Mouse (Mus musculus) CH12.LX (cell line): ENCODE data around the gene Atp5l. TPM values are rescaled to one million over a fixed set of nuclear protein-coding genes. Genes with fewer than 3 reads are reported as not detected.

Experiments used
- DNase-seq: peaks from one replicate; pipeline ENCODE4 v3.0.0-alpha.2; 2013; ENCODE audit errors: extremely low read depth
- H3K27ac ChIP-seq: 2 replicates; pipeline ENCODE4 v1.5.1; 2012; ENCODE audit warnings: low read depth, mild to moderate bottlenecking, control low read depth, moderate library complexity; ENCODE audit not compliant: insufficient read depth
- H3K27me3 ChIP-seq: replicated peaks from 2 replicates; pipeline ENCODE3; 2012; ENCODE audit warnings: inconsistent platforms
- H3K36me3 ChIP-seq, 2 experiments: replicated peaks in 1 of 2; 2 replicates each; pipeline versions ENCODE3 to v1.6.1; 2012; ENCODE audit warnings: inconsistent platforms in 1 of 2, low read length in 1 of 2, mild to moderate bottlenecking in 1 of 2, mixed read lengths in 1 of 2, moderate library complexity in 1 of 2; ENCODE audit not compliant: control insufficient read depth in 1 of 2, insufficient read depth in 1 of 2
- H3K4me1 ChIP-seq, 2 experiments: 2 replicates each; pipeline ENCODE4 v1.6.1; 2012; ENCODE audit warnings: inconsistent platforms in 1 of 2, moderate library complexity in 1 of 2; ENCODE audit not compliant: insufficient read depth in 2 of 2, control insufficient read depth in 1 of 2
- H3K4me2 ChIP-seq: 2 replicates; pipeline ENCODE4 v1.6.1; 2012; ENCODE audit warnings: low read depth, mild to moderate bottlenecking, control low read depth; ENCODE audit not compliant: poor library complexity, insufficient read depth, severe bottlenecking
- H3K4me3 ChIP-seq, 3 experiments: fragments of 150-350 bp in 1 of 3; sonication (generic) in 1 of 3; replicated peaks in 1 of 3; 2 replicates each; pipeline versions ENCODE3 to v1.5.1; 2011 to 2012; ENCODE audit warnings: low read depth in 2 of 3, low read length in 2 of 3, mild to moderate bottlenecking in 2 of 3, moderate library complexity in 2 of 3, control low read depth in 1 of 3, improper control_type of control experiment in 1 of 3, inconsistent platforms in 1 of 3, mixed read lengths in 1 of 3; ENCODE audit not compliant: poor library complexity in 1 of 3
- H3K79me2 ChIP-seq: replicated peaks from 2 replicates; pipeline ENCODE4 v1.6.1; 2012; ENCODE audit warnings: mild to moderate bottlenecking, moderate library complexity; ENCODE audit not compliant: control insufficient read depth, poor library complexity, insufficient read depth, severe bottlenecking; ENCODE audit errors: extremely low read depth
- H3K9ac ChIP-seq: 2 replicates; pipeline ENCODE4 v1.6.1; 2012; ENCODE audit warnings: low read depth, mild to moderate bottlenecking, control low read depth, moderate library complexity; ENCODE audit not compliant: insufficient read depth
- H3K9me3 ChIP-seq: replicated peaks from 2 replicates; pipeline ENCODE3; 2012; ENCODE audit warnings: low read length, inconsistent platforms, mixed read lengths
- BHLHE40 ChIP-seq: IDR thresholded peaks from 2 replicates; pipeline ENCODE4 v1.6.1; 2011; ENCODE audit warnings: mild to moderate bottlenecking, low read depth, low read length, improper control_type of control experiment
- CHD1 ChIP-seq: IDR thresholded peaks from 2 replicates; pipeline ENCODE4 v1.6.1; 2012; ENCODE audit warnings: low read depth, low read length, improper control_type of control experiment, inconsistent platforms
- CHD2 ChIP-seq: IDR thresholded peaks from 2 replicates; pipeline ENCODE4 v1.6.1; 2011; ENCODE audit warnings: low read length, improper control_type of control experiment
- CTCF ChIP-seq, 2 experiments: IDR thresholded peaks in 1 of 2; conservative IDR thresholded peaks in 1 of 2; 2 replicates each; pipeline ENCODE4 v1.5.1; 2011 to 2012; ENCODE audit warnings: low read depth in 2 of 2, low read length in 2 of 2, improper control_type of control experiment in 1 of 2, inconsistent platforms in 1 of 2, mild to moderate bottlenecking in 1 of 2, moderate library complexity in 1 of 2
- E2F4 ChIP-seq: IDR thresholded peaks from 2 replicates; pipeline ENCODE4 v1.6.1; 2011; ENCODE audit warnings: low read depth, low read length, improper control_type of control experiment; ENCODE audit not compliant: insufficient replicate concordance
- ELF1 ChIP-seq: IDR thresholded peaks from 2 replicates; pipeline ENCODE4 v1.6.1; 2014; ENCODE audit warnings: low read depth, mild to moderate bottlenecking, inconsistent platforms, low read length, improper control_type of control experiment
- EP300 ChIP-seq: IDR thresholded peaks from 2 replicates; pipeline ENCODE4 v1.6.1; 2011; ENCODE audit warnings: low read length, improper control_type of control experiment
- ETS1 ChIP-seq: conservative IDR thresholded peaks from 2 replicates; pipeline ENCODE4 v1.6.1; 2012; ENCODE audit warnings: low read depth, mild to moderate bottlenecking, inconsistent platforms, low read length, improper control_type of control experiment, moderate library complexity
- GABPA ChIP-seq: IDR thresholded peaks from 2 replicates; pipeline ENCODE4 v1.6.1; 2012; ENCODE audit warnings: low read depth, low read length, improper control_type of control experiment, inconsistent platforms; ENCODE audit not compliant: insufficient replicate concordance
- HCFC1 ChIP-seq: IDR thresholded peaks from 2 replicates; pipeline ENCODE4 v1.6.1; 2012; ENCODE audit warnings: low read depth, mild to moderate bottlenecking, inconsistent platforms, low read length, improper control_type of control experiment
- IRF4 ChIP-seq: IDR thresholded peaks from 2 replicates; pipeline ENCODE4 v1.6.1; 2014; ENCODE audit warnings: low read depth, mild to moderate bottlenecking, inconsistent platforms, low read length, improper control_type of control experiment
- JUN ChIP-seq: IDR thresholded peaks from 2 replicates; pipeline ENCODE4 v1.6.1; 2011; ENCODE audit warnings: low read depth, mild to moderate bottlenecking, low read length, improper control_type of control experiment, moderate library complexity; ENCODE audit not compliant: insufficient read depth
- JUND ChIP-seq: conservative IDR thresholded peaks from 2 replicates; pipeline ENCODE4 v1.6.1; 2011; ENCODE audit warnings: low read depth, low read length, improper control_type of control experiment
- KAT2A ChIP-seq: IDR thresholded peaks from 2 replicates; pipeline ENCODE4 v1.6.1; 2012; ENCODE audit warnings: low read length, improper control_type of control experiment, inconsistent platforms; ENCODE audit not compliant: insufficient replicate concordance
- MAFK ChIP-seq: IDR thresholded peaks from 2 replicates; pipeline ENCODE4 v1.6.1; 2011; ENCODE audit warnings: low read length, improper control_type of control experiment; ENCODE audit not compliant: insufficient replicate concordance
- MAX ChIP-seq: IDR thresholded peaks from 2 replicates; pipeline ENCODE4 v1.6.1; 2011; ENCODE audit warnings: low read length, improper control_type of control experiment
- MAZ ChIP-seq: IDR thresholded peaks from 2 replicates; pipeline ENCODE4 v1.6.1; 2012; ENCODE audit warnings: low read depth, mild to moderate bottlenecking, inconsistent platforms, low read length, improper control_type of control experiment, moderate library complexity
- MEF2A ChIP-seq: IDR thresholded peaks from 2 replicates; pipeline ENCODE4 v1.6.1; 2014; ENCODE audit warnings: low read depth, mild to moderate bottlenecking, inconsistent platforms, low read length, improper control_type of control experiment, borderline replicate concordance
- MXI1 ChIP-seq: IDR thresholded peaks from 2 replicates; pipeline ENCODE4 v1.6.1; 2011; ENCODE audit warnings: mild to moderate bottlenecking, low read depth, low read length, improper control_type of control experiment
- MYC ChIP-seq: IDR thresholded peaks from 2 replicates; pipeline ENCODE4 v1.6.1; 2011; ENCODE audit warnings: low read depth, mild to moderate bottlenecking, improper control_type of control experiment, low read length
- NELFE ChIP-seq: IDR thresholded peaks from 2 replicates; pipeline ENCODE4 v1.6.1; 2011; ENCODE audit warnings: low read depth, low read length, improper control_type of control experiment
- NRF1 ChIP-seq: IDR thresholded peaks from 2 replicates; pipeline ENCODE4 v1.6.1; 2014; ENCODE audit warnings: low read depth, mild to moderate bottlenecking, inconsistent platforms, low read length, improper control_type of control experiment, moderate library complexity
- PAX5 ChIP-seq: IDR thresholded peaks from 2 replicates; pipeline ENCODE4 v1.6.1; 2012; ENCODE audit warnings: low read length, inconsistent platforms, mixed read lengths
- POLR2A ChIP-seq: IDR thresholded peaks from 2 replicates; pipeline ENCODE4 v1.6.1; 2011; ENCODE audit warnings: low read depth, mild to moderate bottlenecking, improper control_type of control experiment, low read length
- POLR2AphosphoS2 ChIP-seq: IDR thresholded peaks from 2 replicates; pipeline ENCODE4 v1.6.1; 2011; ENCODE audit warnings: low read depth, low read length, improper control_type of control experiment
- RAD21 ChIP-seq: IDR thresholded peaks from 2 replicates; pipeline ENCODE4 v1.6.1; 2011; ENCODE audit warnings: low read depth, mild to moderate bottlenecking, low read length, improper control_type of control experiment, moderate library complexity
- RCOR1 ChIP-seq: conservative IDR thresholded peaks from 2 replicates; pipeline ENCODE4 v1.6.1; 2012; ENCODE audit warnings: low read depth, mild to moderate bottlenecking, inconsistent platforms, low read length, improper control_type of control experiment
- SIN3A ChIP-seq: IDR thresholded peaks from 2 replicates; pipeline ENCODE4 v1.6.1; 2012; ENCODE audit warnings: low read length, improper control_type of control experiment, inconsistent platforms
- SMC3 ChIP-seq: IDR thresholded peaks from 2 replicates; pipeline ENCODE4 v1.6.1; 2011; ENCODE audit warnings: low read depth, low read length, improper control_type of control experiment
- TBP ChIP-seq: conservative IDR thresholded peaks from 2 replicates; pipeline ENCODE4 v1.6.1; 2011; ENCODE audit warnings: low read depth, low read length, improper control_type of control experiment
- TCF12 ChIP-seq: IDR thresholded peaks from 2 replicates; pipeline ENCODE4 v1.6.1; 2014; ENCODE audit warnings: low read depth, mild to moderate bottlenecking, inconsistent platforms, low read length, improper control_type of control experiment
- UBTF ChIP-seq: IDR thresholded peaks from 2 replicates; pipeline ENCODE4 v1.6.1; 2012; ENCODE audit warnings: low read depth, mild to moderate bottlenecking, inconsistent platforms, low read length, improper control_type of control experiment, moderate library complexity
- USF1 ChIP-seq: IDR thresholded peaks from 2 replicates; pipeline ENCODE4 v1.6.1; 2014; ENCODE audit warnings: low read depth, mild to moderate bottlenecking, inconsistent platforms, low read length, improper control_type of control experiment
- USF2 ChIP-seq: conservative IDR thresholded peaks from 2 replicates; pipeline ENCODE4 v1.6.1; 2011; ENCODE audit warnings: low read depth, low read length, improper control_type of control experiment
- ZC3H11A ChIP-seq: IDR thresholded peaks from 2 replicates; pipeline ENCODE4 v1.6.1; 2012; ENCODE audit warnings: low read depth, mild to moderate bottlenecking, inconsistent platforms, low read length, improper control_type of control experiment
- ZKSCAN1 ChIP-seq: IDR thresholded peaks from 2 replicates; pipeline ENCODE4 v1.6.1; 2012; ENCODE audit warnings: low read depth, inconsistent platforms, low read length, improper control_type of control experiment, borderline replicate concordance
- ZMIZ1 ChIP-seq: IDR thresholded peaks from 2 replicates; pipeline ENCODE4 v1.6.1; 2012; ENCODE audit warnings: low read depth, mild to moderate bottlenecking, inconsistent platforms, low read length, improper control_type of control experiment
- ZNF384 ChIP-seq: IDR thresholded peaks from 2 replicates; pipeline ENCODE4 v1.6.1; 2012; ENCODE audit warnings: low read depth, low read length, improper control_type of control experiment, inconsistent platforms
- dilution Hi-C: fragments of 300-500 bp; cut with MboI; formaldehyde crosslinking; loops from 2 replicates; pipeline ENCODE4 v1.14.3; 2020; ENCODE audit warnings: low sequenced_read_pairs; ENCODE audit not compliant: extremely low pct_unique_long_range_greater_than_20kb, extremely low pct_ligation_motif_present
- in situ Hi-C: fragments of 300-500 bp; cut with MboI; formaldehyde crosslinking; loops from 3 replicates; pipeline ENCODE4 v1.14.3; 2019; ENCODE audit warnings: low sequenced_read_pairs, low pct_ligation_motif_present, low pct_unique_long_range_greater_than_20kb, mixed read lengths
- polyA plus RNA-seq: library from polyadenylated mRNA; unstranded; fragments of >175 nt; gene quantifications from 2 replicates; pipeline ENCODE4 v1.2.1, GENCODE M21; 2012; ENCODE audit warnings: low read depth; ENCODE audit not compliant: insufficient read length
- total RNA-seq, 2 experiments: library from RNA; depleted of rRNA; stranded (reverse); fragments of 300-350 nt in 1 of 2; fragments of >200 nt in 1 of 2; gene quantifications; 2 replicates each; pipeline ENCODE4 v1.2.3; 2012 to 2014

Atp5l gene
- total and polyA plus RNA-seq, 3 experiments, result 277 to 720 (median 490) TPM

GRCm38 (mm10) chr9:44881221-44881871 lies 39.2 kb downstream of the Atp5l start, which contains the start of gene Kmt2a:
Gene Kmt2a, minus strand, starts transcription at chr9:44881296.
- TF ChIP-seq USF2, result no peak
- TF ChIP-seq ZNF384, result no peak
- peak; percentile 98 for TF ChIP-seq MAZ
- TF ChIP-seq SIN3A, result no peak; the same call in 1 of the 2 replicates
- TF ChIP-seq BHLHE40, result no peak
- no peak for TF ChIP-seq USF1
- TF ChIP-seq CHD2, result peak; percentile 75; the same call in 1 of the 2 replicates
- no peak for TF ChIP-seq CHD1
- no peak for TF ChIP-seq ETS1
- TF ChIP-seq NELFE, result no peak
- peak; percentile 88 for TF ChIP-seq HCFC1
- TF ChIP-seq JUN, result no peak
- no peak for TF ChIP-seq GABPA
- no peak for TF ChIP-seq MXI1
- no peak for TF ChIP-seq UBTF
- TF ChIP-seq POLR2A, result no peak
- peak; percentile 66 for TF ChIP-seq TCF12
- TF ChIP-seq RAD21, result no peak
- no peak for TF ChIP-seq RCOR1
- TF ChIP-seq TBP, result no peak
- TF ChIP-seq MAFK, result no peak
- no peak for TF ChIP-seq MYC
- TF ChIP-seq PAX5, result no peak
- no peak for TF ChIP-seq CTCF (conservative IDR thresholded peaks at IDR 0.05 in 1 of 2, IDR thresholded peaks at IDR 0.05 in 1 of 2; ENCODE audit: low read depth in 2 of 2, low read length in 2 of 2)
- peak; percentile 78; the same call in 1 of the 2 replicates for TF ChIP-seq KAT2A
- TF ChIP-seq IRF4, result peak; percentile 46
- no peak for TF ChIP-seq JUND
- no peak for TF ChIP-seq SMC3
- no peak for TF ChIP-seq ZC3H11A
- no peak for TF ChIP-seq POLR2AphosphoS2
- TF ChIP-seq EP300, result no peak
- TF ChIP-seq E2F4, result no peak
- TF ChIP-seq NRF1, result peak; percentile 57; the same call in 1 of the 2 replicates
- TF ChIP-seq ELF1, result peak; percentile 67
- peak; percentile 93; the same call in 1 of the 2 replicates for TF ChIP-seq ZKSCAN1
- TF ChIP-seq ZMIZ1, result no peak
- peak; percentile 71; the same call in 1 of the 2 replicates for TF ChIP-seq MEF2A
- no peak; the same call in 1 of the 2 replicates for TF ChIP-seq MAX
- Histone ChIP-seq H3K4me3 (peak within 1 kb of the TSS; percentile 92 to 95 (median 94)), H3K4me1 (peaks cover 7 to 33% of the 10 kb centered on the region in 2 experiments), H3K27ac (peak within 1 kb of the TSS; percentile 86), H3K79me2 (peaks cover 46% of the 10 kb centered on the region), H3K9ac (peak within 1 kb of the TSS; percentile 89), H3K36me3 (peaks cover 0 to 17% of the 10 kb centered on the region in 2 experiments), H3K4me2 (peak within 1 kb of the TSS; percentile 97), H3K9me3 (no peaks in the 10 kb centered on the region), H3K27me3 (no peaks in the 10 kb centered on the region)
- peak; percentile 92 for DNase-seq
- in situ Hi-C loops (no loop called here), dilution Hi-C loops (no loop called here)
